Mouse (Mus musculus) ZHBTc4 (cell line): Measurements from ENCODE around the gene Gm20914.
"Not testable (repeated sequence)": the region's sequence is repeated elsewhere in the genome, so short reads cannot be mapped to it uniquely, and the experiment has no call there.

Experiments used
- DNase-seq: peaks from one replicate; pipeline ENCODE4 v3.0.0-alpha.2; 2011; ENCODE audit warnings: low read depth, low spot score

The Gm20914 gene

DNA sequence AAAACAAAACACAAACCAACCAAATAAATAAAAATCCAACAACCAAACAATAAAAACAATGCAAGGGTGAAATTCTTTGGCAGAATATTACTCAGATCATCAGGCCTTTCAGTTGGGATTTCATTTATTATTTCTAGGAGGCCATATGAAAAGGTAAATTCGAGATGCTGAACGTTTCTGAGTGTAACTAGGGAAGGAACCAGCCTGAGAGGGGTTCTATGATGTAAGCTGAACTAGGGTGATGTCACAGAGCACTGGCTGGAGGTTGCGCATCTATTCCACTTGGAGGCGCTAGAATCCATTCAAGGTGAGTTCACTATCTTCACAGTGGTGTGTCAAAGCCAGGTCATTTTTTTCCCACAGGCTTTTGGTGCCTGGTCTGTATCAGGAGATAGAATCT is at the start of gene Gm20914:
Gm20914 (plus strand) TSS at position 301 of the 400 bp plus-strand sequence.
- DNase-seq = not testable (repeated sequence)
